Mouse (Mus musculus) kidney, postnatal 0 days (tissue): ENCODE results near the gene Paqr4. TPM values are rescaled to one million over a fixed set of nuclear protein-coding genes. Genes with fewer than 3 reads are reported as not detected.

Source experiments
- ATAC-seq: fragments of 200-750 bp; cut with Nextera tagmentation; replicated peaks from 2 replicates; pipeline ENCODE4 v1.8.0; 2017; ENCODE audit warnings: low read depth, moderate number of reproducible peaks, moderate TSS enrichment, moderate library complexity; ENCODE audit not compliant: low FRiP score
- DNase-seq: peaks from one replicate; pipeline ENCODE4 v3.0.0-alpha.2; 2016; ENCODE audit warnings: low spot score
- H3K27ac ChIP-seq: fragments of 300-500 bp; sonication (generic); 2 replicates; pipeline ENCODE4 v1.5.1; 2014; ENCODE audit warnings: mild to moderate bottlenecking
- H3K27me3 ChIP-seq: fragments of 300-500 bp; sonication (generic); 2 replicates; pipeline ENCODE4 v1.6.1; 2014; ENCODE audit warnings: low read length, mixed read lengths; ENCODE audit not compliant: insufficient read depth
- H3K36me3 ChIP-seq: fragments of 300-500 bp; sonication (generic); 2 replicates; pipeline ENCODE4 v1.6.1; 2014; ENCODE audit warnings: low read length, mixed read lengths; ENCODE audit not compliant: insufficient read depth
- H3K4me1 ChIP-seq: fragments of 300-500 bp; sonication (generic); replicated peaks from 2 replicates; pipeline ENCODE4 v1.6.1; 2014; ENCODE audit warnings: antibody characterized with exemption, low read length, mixed read lengths; ENCODE audit not compliant: insufficient read depth
- H3K4me2 ChIP-seq: fragments of 300-500 bp; sonication (generic); 2 replicates; pipeline ENCODE4 v1.6.1; 2014; ENCODE audit warnings: mild to moderate bottlenecking, low read length, moderate library complexity, mixed read lengths
- H3K4me3 ChIP-seq: fragments of 300-500 bp; sonication (generic); replicated peaks from 2 replicates; pipeline ENCODE4 v1.5.1; 2014; ENCODE audit warnings: low read depth, low read length
- H3K9ac ChIP-seq: fragments of 300-500 bp; sonication (generic); 2 replicates; pipeline ENCODE4 v1.6.1; 2014; ENCODE audit warnings: low read depth, low read length
- H3K9me3 ChIP-seq: fragments of 300-500 bp; sonication (generic); replicated peaks from 2 replicates; pipeline ENCODE4 v1.6.1; 2016; ENCODE audit warnings: low read length, inconsistent platforms, mixed read lengths
- CTCF ChIP-seq: IDR thresholded peaks from 2 replicates; pipeline ENCODE4 v1.5.1; 2016; ENCODE audit warnings: antibody characterized with exemption, low read depth, mild to moderate bottlenecking, moderate library complexity
- WGBS: fragments of 180-500 bp; shearing (Covaris S2); extraction: QIAGEN DNeasy Blood & Tissue Kit; methylation state at CpG from one replicate; pipeline ENCODE4 v1.1.7; 2014; 5-methylcytosine and 5-hydroxymethylcytosine counted together
- polyA plus RNA-seq: library from polyadenylated mRNA; unstranded; fragments of >200 nt; fragmentation: Nextera tagmentation; extraction: Ambion mirVana; gene quantifications from 2 replicates; pipeline ENCODE4 v1.2.1, GENCODE M21; 2015

Paqr4 gene
- polyA plus RNA-seq, 1 experiment from 2014 or later: 16.0 TPM

GRCm38 (mm10) chr17:23725477-23725876, 15.2 kb downstream of the Paqr4 start:
- no peak for TF ChIP-seq CTCF
- H3K9me3 ChIP-seq: no peaks in the 10 kb centered on the region
- no peak for DNase-seq
- H3K27me3 ChIP-seq: no peaks in the 10 kb centered on the region
- peaks cover 4% of the 10 kb centered on the region; the same call in 1 of the 2 replicates for H3K4me1 ChIP-seq
- peak overlapping the region; percentile 64; the same call in 1 of the 2 replicates for H3K27ac ChIP-seq
- no peaks in the 10 kb centered on the region for H3K36me3 ChIP-seq
- peak overlapping the region; percentile 76; the same call in 1 of the 2 replicates for H3K4me3 ChIP-seq
- peak overlapping the region; percentile 52 for H3K9ac ChIP-seq
- H3K4me2 ChIP-seq: peak overlapping the region; percentile 88
- 55% methylated on average over 4 of the region's 4 CpGs for WGBS
- ATAC-seq: no peak

- 65% methylated on average over 7 of the region's 7 CpGs for WGBS
- no peak within 1 kb of the TSS for H3K4me3 ChIP-seq
- TF ChIP-seq CTCF: no peak
- H3K27me3 ChIP-seq: no peaks in the 10 kb centered on the region
- H3K4me2 ChIP-seq: no peak within 1 kb of the TSS
- no peaks in the 10 kb centered on the region for H3K9me3 ChIP-seq
- H3K27ac ChIP-seq: no peak within 1 kb of the TSS
- DNase-seq (no peak), ATAC-seq (no peak)
- H3K36me3 ChIP-seq: no peaks in the 10 kb centered on the region
- peaks cover 4% of the 10 kb centered on the region; the same call in 1 of the 2 replicates for H3K4me1 ChIP-seq
- H3K9ac ChIP-seq: 0 out of 2 replicates have a peak within 1 kb of the TSS, but pooled peaks have one; percentile 18
Observed at GRCm38 (mm10) chr17:23722376-23723125, 18.1 kb downstream of the Paqr4 start, which contains the start of gene 1520401A03Rik. Gene 1520401A03Rik (minus strand): TSS chr17:23722783.

GRCm38 (mm10) chr17:23721886-23722285, 18.8 kb downstream of the Paqr4 start:
- no peak overlapping the region for H3K4me3 ChIP-seq
- no peaks in the 10 kb centered on the region for H3K27me3 ChIP-seq
- H3K36me3 ChIP-seq: no peaks in the 10 kb centered on the region
- no peak for TF ChIP-seq CTCF
- H3K4me2 ChIP-seq: no peak overlapping the region
- no peak overlapping the region for H3K9ac ChIP-seq
- WGBS: 77% methylated on average over 2 of the region's 2 CpGs
- no peak overlapping the region for H3K27ac ChIP-seq
- ATAC-seq: no peak
- H3K4me1 ChIP-seq: peaks cover 4% of the 10 kb centered on the region; the same call in 1 of the 2 replicates
- no peak for DNase-seq
- no peaks in the 10 kb centered on the region for H3K9me3 ChIP-seq

GRCm38 (mm10) chr17:23719455-23719854, 21.2 kb downstream of the Paqr4 start:
- H3K4me2 ChIP-seq: no peak overlapping the region
- no peaks in the 10 kb centered on the region for H3K4me1 ChIP-seq
- H3K9ac ChIP-seq: no peak overlapping the region
- no peaks in the 10 kb centered on the region for H3K9me3 ChIP-seq
- H3K27ac ChIP-seq: no peak overlapping the region
- H3K27me3 ChIP-seq: no peaks in the 10 kb centered on the region
- DNase-seq (no peak), ATAC-seq (no peak)
- no peak overlapping the region for H3K4me3 ChIP-seq
- WGBS: 53% methylated on average over 1 of the region's 1 CpGs
- TF ChIP-seq CTCF: no peak
- H3K36me3 ChIP-seq: no peaks in the 10 kb centered on the region

- Histone ChIP-seq H3K9ac (no peak overlapping the region), H3K27me3 (no peaks in the 10 kb centered on the region), H3K4me2 (no peak overlapping the region), H3K9me3 (no peaks in the 10 kb centered on the region), H3K4me1 (no peaks in the 10 kb centered on the region), H3K27ac (no peak overlapping the region), H3K36me3 (no peaks in the 10 kb centered on the region), H3K4me3 (no peak overlapping the region)
- ATAC-seq (no peak), DNase-seq (no peak)
- no peak for TF ChIP-seq CTCF
- 59% methylated on average over 2 of the region's 2 CpGs for WGBS
Observed at GRCm38 (mm10) chr17:23717003-23717402, 23.7 kb downstream of the Paqr4 start.

- peak; percentile 58 for ATAC-seq
- 1% methylated on average over 3 of the region's 3 CpGs for WGBS
Observed at GRCm38 (mm10) chr17:23706212-23706611, 34.5 kb downstream of the Paqr4 start.

More at GRCm38 (mm10) chr17:23706212-23706611, 34.5 kb downstream of the Paqr4 start:
- Histone ChIP-seq H3K36me3 (no peaks in the 10 kb centered on the region), H3K9ac (no peak overlapping the region), H3K4me2 (no peak overlapping the region), H3K27ac (no peak overlapping the region), H3K27me3 (no peaks in the 10 kb centered on the region), H3K4me3 (no peak overlapping the region), H3K4me1 (no peaks in the 10 kb centered on the region), H3K9me3 (no peaks in the 10 kb centered on the region)
- peak; percentile 95 for TF ChIP-seq CTCF
- DNase-seq: peak; percentile 84
